Mouse (Mus musculus) kidney, embryonic 16.5 days (tissue): ENCODE data around the gene Slc22a12. TPM values are rescaled to one million over a fixed set of nuclear protein-coding genes. Genes with fewer than 3 reads are reported as not detected.

Experiments used
- ATAC-seq: fragments of 200-750 bp; cut with Nextera tagmentation; 2 replicates; pipeline ENCODE4 v1.8.0; 2017; ENCODE audit warnings: moderate TSS enrichment; ENCODE audit not compliant: low FRiP score, low TSS enrichment
- H3K27ac ChIP-seq: fragments of 300-500 bp; sonication (generic); 2 replicates; pipeline ENCODE4 v1.5.1; 2014; ENCODE audit warnings: low read length
- H3K27me3 ChIP-seq: fragments of 300-500 bp; sonication (generic); 2 replicates; pipeline ENCODE4 v1.6.1; 2014; ENCODE audit warnings: low read length, control low read depth, mixed read lengths; ENCODE audit not compliant: insufficient read depth
- H3K36me3 ChIP-seq: fragments of 300-500 bp; sonication (generic); 2 replicates; pipeline ENCODE4 v1.6.1; 2014; ENCODE audit warnings: low read length, control low read depth, mixed read lengths; ENCODE audit not compliant: insufficient read depth
- H3K4me1 ChIP-seq: fragments of 300-500 bp; sonication (generic); 2 replicates; pipeline ENCODE4 v1.6.1; 2014; ENCODE audit warnings: low read length, control low read depth, mixed read lengths; ENCODE audit not compliant: insufficient read depth
- H3K4me2 ChIP-seq: fragments of 300-500 bp; sonication (generic); replicated peaks from 2 replicates; pipeline ENCODE4 v1.6.1; 2014; ENCODE audit warnings: low read depth, low read length
- H3K4me3 ChIP-seq: fragments of 300-500 bp; sonication (generic); 2 replicates; pipeline ENCODE4 v1.5.1; 2014; ENCODE audit warnings: mild to moderate bottlenecking, low read length
- H3K9ac ChIP-seq: fragments of 300-500 bp; sonication (generic); replicated peaks from 2 replicates; pipeline ENCODE4 v1.6.1; 2014; ENCODE audit warnings: low read length
- H3K9me3 ChIP-seq: fragments of 300-500 bp; sonication (generic); 2 replicates; pipeline ENCODE4 v1.6.1; 2016; ENCODE audit warnings: low read length, control low read depth
- WGBS: fragments of 180-500 bp; shearing (Covaris S2); extraction: QIAGEN DNeasy Blood & Tissue Kit; methylation state at CpG from one replicate; pipeline ENCODE4 v1.1.7; 2014; 5-methylcytosine and 5-hydroxymethylcytosine counted together
- polyA plus RNA-seq: library from polyadenylated mRNA; unstranded; fragments of >200 nt; fragmentation: Nextera tagmentation; extraction: Ambion mirVana; gene quantifications from 2 replicates; pipeline ENCODE4 v1.2.1, GENCODE M21; 2015

The Slc22a12 gene
- polyA plus RNA-seq, 1 experiment from 2014 or later = 27.4 TPM

DNA sequence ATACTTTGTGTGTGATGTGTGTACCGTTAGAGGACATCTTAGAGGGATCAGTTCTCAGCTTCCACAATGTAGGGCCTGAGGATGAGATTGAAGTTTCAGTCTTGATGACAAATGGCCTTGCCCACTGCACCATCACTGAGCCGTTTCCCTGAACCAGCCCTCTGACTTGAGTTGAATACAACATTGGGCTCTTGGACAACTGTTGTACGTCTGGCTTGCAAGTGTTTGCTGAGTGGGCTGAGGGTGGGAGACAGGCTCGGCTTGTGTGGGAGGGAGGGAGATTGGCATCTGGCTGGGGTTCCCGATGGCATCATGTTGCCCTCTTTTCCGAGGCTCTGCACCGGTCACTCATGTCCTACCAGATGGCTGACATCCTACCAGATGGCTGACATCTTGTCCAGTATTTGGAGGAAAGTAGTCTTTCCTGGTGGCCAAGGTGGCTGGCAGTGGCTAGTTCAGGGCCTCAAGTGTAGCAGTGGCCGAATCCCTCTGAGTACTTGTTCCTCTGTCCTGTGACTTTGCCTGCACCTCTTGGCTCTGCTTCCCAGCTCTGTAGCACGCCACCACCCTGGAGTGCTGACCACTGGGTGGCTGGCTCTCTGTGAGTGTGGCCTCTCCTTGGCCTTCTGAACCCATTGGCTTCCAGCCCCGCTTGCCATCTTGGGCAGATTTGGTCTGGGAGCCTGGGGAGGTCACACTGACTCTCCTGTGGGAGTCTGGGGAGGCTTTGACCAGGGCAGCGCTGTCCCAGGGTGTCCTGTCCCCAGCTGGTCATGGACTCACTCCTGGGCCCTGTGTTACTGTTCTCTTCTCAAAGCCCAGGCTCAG lies 9.3 kb downstream of the Slc22a12 start:
- H3K27ac ChIP-seq = 0 out of 2 replicates have a peak overlapping the region, but pooled peaks have one; percentile 10
- peaks cover 20% of the 10 kb centered on the region for H3K27me3 ChIP-seq
- H3K9me3 ChIP-seq = no peaks in the 10 kb centered on the region
- H3K9ac ChIP-seq = no peak overlapping the region
- H3K4me3 ChIP-seq = no peak overlapping the region
- ATAC-seq = no peak
- peaks cover 43% of the 10 kb centered on the region for H3K4me1 ChIP-seq
- no peak overlapping the region for H3K4me2 ChIP-seq
- WGBS = 59% methylated on average over 11 of the region's 11 CpGs
- no peaks in the 10 kb centered on the region for H3K36me3 ChIP-seq

GRCm38 (mm10) chr19:6532656-6533055 lies 10.2 kb downstream of the Slc22a12 start:
- H3K36me3 ChIP-seq = no peaks in the 10 kb centered on the region
- peak overlapping the region; percentile 34 for H3K27ac ChIP-seq
- peak overlapping the region; percentile 78; the same call in 1 of the 2 replicates for H3K9ac ChIP-seq
- peak overlapping the region; percentile 92 for H3K4me2 ChIP-seq
- peak overlapping the region; percentile 51 for H3K4me3 ChIP-seq
- no peaks in the 10 kb centered on the region for H3K9me3 ChIP-seq
- H3K4me1 ChIP-seq = peaks cover 52% of the 10 kb centered on the region
- WGBS = 8% methylated on average over 13 of the region's 13 CpGs
- ATAC-seq = no peak
- H3K27me3 ChIP-seq = peaks cover 20% of the 10 kb centered on the region

- peak overlapping the region; percentile 78 for H3K27ac ChIP-seq
- H3K9me3 ChIP-seq = no peaks in the 10 kb centered on the region
- H3K4me3 ChIP-seq = peak overlapping the region; percentile 51
- peak overlapping the region; percentile 78 for H3K9ac ChIP-seq
- H3K27me3 ChIP-seq = peaks cover 20% of the 10 kb centered on the region
- peaks cover 55% of the 10 kb centered on the region for H3K4me1 ChIP-seq
- H3K36me3 ChIP-seq = no peaks in the 10 kb centered on the region
- WGBS = 1% methylated on average over 35 of the region's 36 CpGs
- peak overlapping the region; percentile 92 for H3K4me2 ChIP-seq
- peak; percentile 24; the same call in 1 of the 2 replicates for ATAC-seq
These were observed 10.9 kb downstream of the Slc22a12 start for GRCm38 (mm10) chr19:6531832-6532471.

DNA sequence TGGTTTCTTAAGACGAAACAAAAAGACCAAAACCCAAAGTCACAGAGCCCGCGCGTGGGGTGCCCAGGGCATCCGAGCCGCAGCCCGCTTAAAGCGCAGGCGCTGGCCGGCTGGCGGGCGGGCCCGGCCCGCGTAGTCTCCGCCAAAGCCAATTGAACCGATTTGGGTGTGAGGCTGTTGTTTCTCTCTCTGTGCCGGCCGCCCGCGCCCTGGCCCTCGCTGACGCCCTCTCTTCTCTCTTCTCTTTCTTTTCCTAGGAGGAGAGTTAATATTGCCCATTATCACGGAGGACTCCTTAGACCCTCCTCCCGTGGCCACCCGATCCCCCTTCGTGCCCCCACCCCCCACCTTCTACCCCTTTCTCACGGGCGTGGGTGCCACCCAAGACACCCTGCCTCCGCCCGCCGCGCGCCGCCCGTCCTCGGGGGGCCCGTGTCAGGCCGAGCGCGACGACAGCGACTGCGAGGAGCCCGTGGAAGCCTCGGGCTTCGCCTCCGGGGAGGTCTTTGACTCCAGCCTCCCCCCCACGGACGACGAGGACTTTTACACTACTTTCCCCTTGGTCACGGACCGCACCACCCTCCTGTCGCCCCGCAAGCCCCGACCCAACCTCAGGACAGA lies 11.7 kb downstream of the Slc22a12 start:
- peak overlapping the region; percentile 78 for H3K9ac ChIP-seq
- H3K4me1 ChIP-seq = peaks cover 55% of the 10 kb centered on the region
- peaks cover 20% of the 10 kb centered on the region for H3K27me3 ChIP-seq
- no peaks in the 10 kb centered on the region for H3K36me3 ChIP-seq
- H3K4me3 ChIP-seq = peak overlapping the region; percentile 51
- WGBS = under 1% methylated on average over 49 of the region's 56 CpGs
- peak overlapping the region; percentile 92 for H3K4me2 ChIP-seq
- no peaks in the 10 kb centered on the region for H3K9me3 ChIP-seq
- no peak for ATAC-seq
- peak overlapping the region; percentile 78 for H3K27ac ChIP-seq

- H3K27ac ChIP-seq = peak overlapping the region; percentile 1; the same call in 1 of the 2 replicates
- H3K9me3 ChIP-seq = no peaks in the 10 kb centered on the region
- H3K36me3 ChIP-seq = no peaks in the 10 kb centered on the region
- no peak for ATAC-seq
- H3K4me3 ChIP-seq = 0 out of 2 replicates have a peak overlapping the region, but pooled peaks have one; percentile 11
- WGBS = 15% methylated on average over 13 of the region's 13 CpGs
- H3K4me2 ChIP-seq = peak overlapping the region; percentile 92
- H3K27me3 ChIP-seq = peaks cover 20% of the 10 kb centered on the region
- no peak overlapping the region for H3K9ac ChIP-seq
- peaks cover 55% of the 10 kb centered on the region for H3K4me1 ChIP-seq
These were observed 12.5 kb downstream of the Slc22a12 start for GRCm38 (mm10) chr19:6530359-6530758.

GRCm38 (mm10) chr19:6529265-6529985 lies 13.4 kb downstream of the Slc22a12 start:
- Histone ChIP-seq H3K9me3 (no peaks in the 10 kb centered on the region), H3K27ac (peak overlapping the region; percentile 76), H3K27me3 (peaks cover 20% of the 10 kb centered on the region), H3K4me3 (0 out of 2 replicates have a peak overlapping the region, but pooled peaks have one; percentile 8), H3K36me3 (no peaks in the 10 kb centered on the region), H3K9ac (peak overlapping the region; percentile 7; the same call in 1 of the 2 replicates), H3K4me1 (peaks cover 58% of the 10 kb centered on the region), H3K4me2 (peak overlapping the region; percentile 92)
- ATAC-seq = peak; percentile 60; the same call in 1 of the 2 replicates
- WGBS = 51% methylated on average over 14 of the region's 14 CpGs

- no peak overlapping the region for H3K4me2 ChIP-seq
- H3K36me3 ChIP-seq = no peaks in the 10 kb centered on the region
- WGBS = 60% methylated on average over 17 of the region's 17 CpGs
- H3K27me3 ChIP-seq = peaks cover 14% of the 10 kb centered on the region
- H3K4me1 ChIP-seq = peaks cover 57% of the 10 kb centered on the region
- H3K9ac ChIP-seq = no peak overlapping the region
- peak overlapping the region; percentile 76 for H3K27ac ChIP-seq
- no peaks in the 10 kb centered on the region for H3K9me3 ChIP-seq
- peak; percentile 5; the same call in 1 of the 2 replicates for ATAC-seq
- no peak overlapping the region for H3K4me3 ChIP-seq
These were observed 14.8 kb downstream of the Slc22a12 start for GRCm38 (mm10) chr19:6527839-6528531.

DNA sequence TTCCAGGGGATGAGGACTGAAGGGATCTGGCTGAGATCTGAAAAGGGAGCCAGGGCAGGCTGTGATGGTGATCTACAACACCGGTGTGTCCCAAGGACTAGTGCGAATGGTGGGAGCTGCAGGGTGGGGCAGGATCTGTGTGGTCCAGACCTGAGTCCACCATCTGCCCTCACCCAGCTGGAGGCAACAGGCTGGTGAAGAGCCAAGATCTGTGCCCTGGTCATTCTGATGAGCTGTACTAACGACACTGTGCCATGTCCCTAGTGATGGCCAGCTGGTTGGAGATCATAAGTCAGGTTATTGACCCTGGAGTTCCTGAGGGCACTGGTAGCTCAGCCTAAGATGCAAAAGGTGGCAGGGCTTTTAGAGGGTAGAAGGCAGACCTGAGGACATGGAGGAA lies 15.4 kb downstream of the Slc22a12 start:
- Histone ChIP-seq H3K9me3 (no peaks in the 10 kb centered on the region), H3K4me1 (peaks cover 52% of the 10 kb centered on the region), H3K27ac (no peak overlapping the region), H3K9ac (no peak overlapping the region), H3K4me2 (no peak overlapping the region), H3K36me3 (no peaks in the 10 kb centered on the region), H3K4me3 (no peak overlapping the region), H3K27me3 (peaks cover 9% of the 10 kb centered on the region)
- no peak for ATAC-seq
- WGBS = 90% methylated on average over 3 of the region's 3 CpGs

DNA sequence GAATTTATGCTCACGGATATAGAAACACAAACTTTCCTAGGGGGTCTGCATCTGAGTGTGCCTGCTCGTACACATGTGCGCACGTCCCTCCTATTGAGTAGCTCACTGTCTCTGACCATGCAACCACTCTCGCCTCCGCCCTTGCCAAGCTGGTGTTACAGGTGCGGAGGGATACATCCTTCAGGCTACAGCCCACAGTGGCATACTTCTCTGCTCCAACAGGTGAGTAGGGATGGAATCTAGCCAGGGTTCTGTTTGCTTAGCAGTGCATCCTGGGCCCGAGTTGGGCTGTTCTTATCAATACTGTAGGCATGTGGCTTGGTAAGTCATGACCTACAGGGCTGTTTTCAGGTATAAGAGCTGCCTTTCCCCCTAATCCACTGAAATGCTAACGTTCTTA lies 16.8 kb downstream of the Slc22a12 start:
- Histone ChIP-seq H3K4me2 (no peak overlapping the region), H3K4me3 (no peak overlapping the region), H3K36me3 (no peaks in the 10 kb centered on the region), H3K4me1 (peaks cover 41% of the 10 kb centered on the region), H3K9me3 (no peaks in the 10 kb centered on the region), H3K27me3 (no peaks in the 10 kb centered on the region; the same call in 1 of the 2 replicates), H3K9ac (no peak overlapping the region), H3K27ac (no peak overlapping the region)
- 91% methylated on average over 9 of the region's 9 CpGs for WGBS
- ATAC-seq = no peak
